Mouse (Mus musculus) C2C12 (cell line): Measurements from ENCODE around the gene Chchd2.

ENCODE experiments used
- CEBPB ChIP-seq: IDR thresholded peaks from one replicate; pipeline ENCODE4 v1.6.1; 2011; ENCODE audit warnings: low read depth, mild to moderate bottlenecking, control low read depth, moderate library complexity
- CTCF ChIP-seq: IDR thresholded peaks from one replicate; pipeline ENCODE4 v1.5.1; 2011; ENCODE audit not compliant: control insufficient read depth, insufficient read depth, insufficient read length
- MAX ChIP-seq: IDR thresholded peaks from one replicate; pipeline ENCODE4 v1.6.1; 2011; ENCODE audit warnings: mild to moderate bottlenecking, control low read depth
- MYOD1 ChIP-seq: IDR thresholded peaks from one replicate; pipeline ENCODE4 v1.6.1; 2011; ENCODE audit warnings: low read depth; ENCODE audit not compliant: control insufficient read depth, insufficient read length
- MYOG ChIP-seq: IDR thresholded peaks from one replicate; pipeline ENCODE4 v1.6.1; 2011; ENCODE audit not compliant: control insufficient read depth, insufficient read length; ENCODE audit errors: extremely low read depth

- TF ChIP-seq MYOD1 (no peak), CTCF (no peak), MAX (no peak), CEBPB (no peak), MYOG (no peak)
Measured at GRCm38 (mm10) chr5:129918752-129919151, 31.5 kb upstream of the Chchd2 start.
